Mouse (Mus musculus): ENCODE measurements around the gene Vmo1.
"Not testable (repeated sequence)": the region's sequence is repeated elsewhere in the genome, so short reads cannot be mapped to it uniquely, and the experiment has no call there.

Gene Vmo1

GRCm38 (mm10) chr11:70520178-70520769 is 5.9 kb upstream of the Vmo1 start:
- no peak for DNase-seq (ENCODE audit: low read depth, low spot score)

DNA sequence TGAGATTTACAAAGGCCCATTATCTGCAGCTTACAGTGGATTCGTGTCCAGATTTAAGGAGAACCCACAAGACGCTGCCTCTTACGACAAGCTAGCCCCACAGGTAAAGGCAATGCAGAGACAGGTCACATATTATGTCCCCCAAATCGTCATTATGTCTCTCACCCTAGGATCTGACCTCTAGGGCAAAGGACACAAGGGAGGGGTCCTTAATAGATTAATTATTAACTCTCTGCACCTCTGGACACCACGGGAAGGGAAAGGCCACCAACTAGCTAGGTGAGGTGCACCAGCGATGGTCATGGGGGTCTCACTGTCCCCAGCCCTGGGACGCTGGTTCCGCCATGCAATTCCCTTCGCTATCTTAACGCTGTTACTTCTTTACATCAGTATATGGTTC is 4.5 kb upstream of the Vmo1 start, which contains the start of gene Gltpd2:
Gltpd2 (plus strand) TSS at position 274 of the 400 bp plus-strand sequence.
- DNase-seq (ENCODE audit: low read depth, low spot score): no peak

DNA sequence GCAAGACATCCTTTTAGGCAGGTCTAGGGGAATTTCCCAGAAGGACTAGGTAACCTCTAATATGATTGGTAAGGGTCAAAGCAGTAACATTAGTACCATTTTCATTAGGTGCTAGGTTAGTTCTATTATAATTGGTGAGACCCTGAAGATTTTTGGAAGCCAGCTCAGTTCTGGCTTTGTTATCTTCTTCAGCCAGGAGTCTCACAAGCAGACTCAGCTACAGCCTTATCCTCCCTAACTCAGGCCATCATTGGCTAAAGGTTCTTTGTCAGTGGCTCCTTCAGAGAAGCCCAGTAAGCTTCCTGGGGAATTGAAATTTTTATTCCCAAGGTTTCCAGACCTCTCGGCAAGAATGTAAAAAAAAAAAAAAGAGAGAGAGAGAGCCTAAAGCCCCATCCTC is 4.0 kb upstream of the Vmo1 start:
- DNase-seq (ENCODE audit: low read depth, low spot score): no peak

- no peak for DNase-seq (ENCODE audit: low read depth, low spot score)
Observed at GRCm38 (mm10) chr11:70516352-70516751, 1.9 kb upstream of the Vmo1 start.

GRCm38 (mm10) chr11:70513520-70513919 is 896 bp downstream of the Vmo1 start:
- no peak for DNase-seq (ENCODE audit: low read depth, low spot score)

- no peak for DNase-seq (ENCODE audit: low read depth, low spot score)
Observed at GRCm38 (mm10) chr11:70512709-70513342, 1.6 kb downstream of the Vmo1 start.

- DNase-seq (ENCODE audit: low read depth, low spot score): no peak
Observed at GRCm38 (mm10) chr11:70511825-70512224, 2.6 kb downstream of the Vmo1 start.

DNA sequence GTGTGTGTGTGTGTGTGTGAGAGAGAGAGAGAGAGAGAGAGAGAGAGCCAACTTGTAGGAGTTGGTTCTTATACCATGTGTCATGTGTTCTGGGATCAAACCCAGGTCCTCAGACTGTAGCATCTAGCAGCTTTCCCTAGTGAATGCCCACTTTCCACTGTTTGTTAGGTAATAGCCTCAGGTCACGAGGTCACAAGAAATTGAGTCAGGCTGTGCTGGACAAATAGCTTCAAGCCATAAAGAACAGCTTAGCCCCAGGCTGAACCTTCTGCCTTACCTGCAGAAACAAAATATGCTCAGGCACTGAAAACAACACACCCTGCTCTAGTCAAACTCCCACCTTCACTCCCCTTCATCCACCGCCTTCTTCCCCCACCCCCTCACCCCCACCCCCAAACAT is 3.2 kb downstream of the Vmo1 start:
- DNase-seq (ENCODE audit: low read depth, low spot score): no peak

GRCm38 (mm10) chr11:70509753-70510564 is 4.5 kb downstream of the Vmo1 start:
- DNase-seq (ENCODE audit: low read depth, low spot score): no peak

- DNase-seq (ENCODE audit: low read depth, low spot score): no peak
Observed at GRCm38 (mm10) chr11:70506962-70507515, 7.4 kb downstream of the Vmo1 start.

DNA sequence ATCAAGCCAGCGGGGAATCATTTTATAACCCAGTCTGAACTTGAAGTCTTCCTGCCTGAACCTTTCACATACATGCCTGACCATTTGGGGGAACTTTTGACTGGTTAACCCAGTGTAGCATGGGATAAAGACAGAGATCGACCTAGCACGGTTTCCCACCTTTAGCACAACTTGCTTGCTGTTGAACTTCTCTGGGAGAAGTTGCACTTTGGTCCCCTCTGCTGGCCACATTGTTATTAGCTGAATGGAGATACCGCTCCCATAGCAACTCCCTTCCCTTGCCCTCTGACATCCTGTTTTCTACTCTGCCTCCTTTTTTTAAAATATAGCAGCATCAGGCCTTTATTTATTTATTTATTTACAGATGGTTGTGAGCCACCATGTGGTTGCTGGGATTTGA is 8.0 kb downstream of the Vmo1 start:
- DNase-seq (ENCODE audit: low read depth, low spot score): no peak

GRCm38 (mm10) chr11:70504970-70505369 is 9.4 kb downstream of the Vmo1 start, which contains the start of gene Tm4sf5:
Tm4sf5 (plus strand) TSS chr11:70505244.
- no peak for DNase-seq (ENCODE audit: low read depth, low spot score)

- no peak for DNase-seq (ENCODE audit: low read depth, low spot score)
Observed at GRCm38 (mm10) chr11:70502018-70502417, 12.4 kb downstream of the Vmo1 start.

DNA sequence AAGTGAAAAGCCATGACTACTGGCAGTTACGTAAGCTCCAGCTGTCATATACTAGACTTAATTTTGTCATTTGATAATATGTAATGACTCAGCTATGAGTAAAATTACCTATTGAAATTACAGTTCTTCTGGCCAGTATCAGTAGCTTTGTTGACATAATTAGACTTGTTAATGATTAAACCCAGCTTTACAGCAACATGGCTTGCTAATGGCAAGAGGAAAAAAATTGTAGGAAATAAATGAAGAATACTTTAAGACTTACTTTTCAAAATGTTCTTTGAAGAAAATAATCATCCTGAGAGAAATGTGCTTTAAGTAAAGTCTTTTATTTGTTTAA is 14.0 kb downstream of the Vmo1 start:
- no peak for DNase-seq (ENCODE audit: low read depth, low spot score)

GRCm38 (mm10) chr11:70499566-70500475 is 14.6 kb downstream of the Vmo1 start:
- no peak for DNase-seq (ENCODE audit: low read depth, low spot score)

DNA sequence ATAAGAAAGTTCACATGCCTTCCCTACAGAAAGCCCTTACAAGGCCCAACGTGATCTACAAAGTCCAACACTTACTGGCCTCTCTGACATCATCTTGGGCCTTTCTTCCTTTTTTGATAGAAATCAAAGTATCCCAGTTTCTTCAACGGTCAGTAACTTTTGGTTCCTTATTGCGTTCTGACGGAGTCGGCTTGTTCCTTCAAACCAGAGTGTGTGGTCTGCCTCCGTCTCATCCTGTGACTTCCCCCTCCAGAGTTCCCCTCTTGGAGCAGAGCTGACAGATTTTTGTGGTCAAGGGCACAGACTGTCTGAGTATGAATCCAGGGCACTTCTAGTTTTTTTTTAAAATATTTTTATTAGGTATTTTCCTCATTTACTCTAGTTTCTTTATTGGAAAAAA is 24.7 kb downstream of the Vmo1 start:
- DNase-seq (ENCODE audit: low read depth, low spot score): no peak

- DNase-seq (ENCODE audit: low read depth, low spot score): no peak
Observed at GRCm38 (mm10) chr11:70489138-70489537, 25.3 kb downstream of the Vmo1 start.

DNA sequence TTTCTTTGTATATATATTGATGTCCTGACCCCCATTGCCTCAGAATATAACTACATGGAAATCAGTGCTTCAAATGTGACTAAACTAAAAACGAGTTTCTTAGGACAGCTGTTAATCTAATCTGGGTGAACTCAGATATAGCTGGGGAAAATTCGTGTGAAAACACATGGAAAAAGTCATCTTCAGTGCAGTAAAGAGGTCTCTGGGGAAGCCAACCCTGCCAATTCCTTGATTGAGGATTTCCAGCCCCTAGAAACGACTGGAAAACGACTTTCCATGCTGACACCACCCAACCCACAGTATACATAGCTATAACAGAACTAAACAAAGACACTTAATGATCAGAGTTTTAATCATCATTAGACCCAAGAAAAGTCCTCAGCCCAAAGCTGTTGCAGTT is 26.6 kb downstream of the Vmo1 start:
- no peak for DNase-seq (ENCODE audit: low read depth, low spot score)

- no peak for DNase-seq (ENCODE audit: low read depth, low spot score)
Observed at GRCm38 (mm10) chr11:70485498-70485897, 28.9 kb downstream of the Vmo1 start.

DNA sequence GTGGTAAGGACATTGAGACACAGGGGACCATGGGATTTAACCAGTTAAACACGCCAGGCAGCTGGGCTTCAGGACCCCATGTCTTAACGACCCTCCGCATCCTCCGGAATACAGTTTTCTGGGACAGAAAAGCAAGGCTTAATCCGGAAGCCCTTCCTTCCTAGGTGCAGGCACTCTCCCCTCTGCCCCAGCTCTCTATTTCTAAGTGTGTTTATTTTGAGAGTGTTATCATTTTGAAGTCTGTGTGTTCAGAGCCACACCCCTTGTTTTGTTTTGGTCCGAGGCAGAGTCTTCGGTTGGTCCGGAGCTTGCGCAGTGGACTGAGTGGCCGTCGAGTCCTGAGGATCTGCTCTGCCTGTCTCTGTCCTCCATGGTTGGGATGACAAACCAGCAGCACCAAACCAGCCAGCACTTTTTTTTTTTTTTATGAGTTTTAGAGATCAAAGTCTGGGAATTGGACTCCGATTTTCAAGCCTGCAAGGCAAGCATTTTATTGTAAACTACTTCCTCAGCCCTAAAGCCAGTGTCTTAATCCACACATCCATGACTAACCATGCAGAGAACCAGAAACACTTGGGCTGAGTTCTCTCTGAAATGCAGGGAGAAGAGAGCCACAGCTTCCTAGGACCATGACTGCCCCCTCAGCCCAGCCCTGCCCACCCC is 39.4 kb downstream of the Vmo1 start:
- DNase-seq (ENCODE audit: low read depth, low spot score): no peak

DNA sequence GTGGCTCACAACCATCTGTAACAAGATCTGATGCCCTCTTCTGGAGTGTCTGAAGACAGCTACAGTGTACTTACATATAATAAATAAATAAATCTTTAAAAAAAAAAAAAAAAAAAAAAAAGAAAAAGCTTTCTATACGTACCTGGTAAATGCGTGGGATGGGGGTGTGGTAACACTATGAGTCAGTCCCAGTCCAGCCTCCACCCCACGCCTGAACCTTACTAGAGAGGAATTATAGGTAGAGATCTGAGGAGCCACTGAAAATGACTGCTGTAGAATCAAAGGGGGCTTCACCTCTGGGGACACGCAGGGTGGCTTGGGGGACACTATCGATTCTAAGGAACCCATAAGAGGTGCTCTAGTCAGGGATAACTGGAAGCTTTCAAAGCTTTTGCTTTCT is 41.1 kb downstream of the Vmo1 start:
- not testable (repeated sequence) for DNase-seq (ENCODE audit: low read depth, low spot score)

Data from embryo, embryonic 11.5 days (tissue).